Mouse (Mus musculus) brown adipose tissue, adult 24 weeks (tissue): ENCODE data around the gene Nedd9. TPM values are rescaled to one million over a fixed set of nuclear protein-coding genes. Genes with fewer than 3 reads are reported as not detected.
A peak's percentile ranks its signal among the peaks of the same experiment; 100 is the strongest.

Experiments used
- H3K27ac ChIP-seq: fragments of 200-500 bp; replicated peaks from 2 replicates; pipeline ENCODE4 v1.5.1; 2012; ENCODE audit warnings: low read depth, mild to moderate bottlenecking, low read length
- H3K4me1 ChIP-seq: fragments of 200-500 bp; 2 replicates; pipeline ENCODE4 v1.6.1; 2012; ENCODE audit warnings: low read length, mixed read lengths; ENCODE audit not compliant: control insufficient read depth, insufficient read depth, insufficient read length
- H3K4me3 ChIP-seq: fragments of 200-500 bp; 2 replicates; pipeline ENCODE4 v1.5.1; 2012; ENCODE audit warnings: low read depth, mild to moderate bottlenecking, low read length, moderate library complexity; ENCODE audit not compliant: insufficient read depth
- polyA plus RNA-seq: library from polyadenylated mRNA; stranded (reverse); fragments of >200 nt; gene quantifications from 2 replicates; pipeline ENCODE4 v1.2.4, GENCODE M21; 2012; ENCODE audit not compliant: missing spikeins, insufficient read depth, insufficient read length

Gene Nedd9
- polyA plus RNA-seq, 1 experiment, result 7.5 TPM

DNA sequence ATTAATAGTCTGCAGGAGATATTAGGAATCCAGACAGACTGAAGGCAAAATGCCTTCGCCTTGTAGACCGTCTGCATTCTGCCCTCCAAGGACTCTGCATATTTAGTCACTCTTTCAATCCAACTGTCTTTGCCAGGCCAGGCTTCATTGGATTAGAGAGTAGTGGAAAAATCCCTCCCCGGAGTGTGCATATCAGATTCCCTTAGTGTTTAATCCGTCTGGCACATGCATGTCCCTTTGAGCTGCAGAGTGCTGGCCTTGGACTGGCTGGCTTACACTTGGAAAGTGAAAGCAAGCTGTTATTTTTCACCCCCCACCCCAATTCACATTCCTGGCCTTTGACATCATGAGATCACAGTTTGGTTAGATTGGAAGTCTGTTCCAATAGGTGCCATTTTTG is 100.6 kb downstream of the Nedd9 start:
- Histone ChIP-seq H3K4me1 (0 out of 2 replicates have a peak, but pooled peaks cover 3% of the 10 kb centered on the region), H3K27ac (no peak overlapping the region), H3K4me3 (no peak overlapping the region)

DNA sequence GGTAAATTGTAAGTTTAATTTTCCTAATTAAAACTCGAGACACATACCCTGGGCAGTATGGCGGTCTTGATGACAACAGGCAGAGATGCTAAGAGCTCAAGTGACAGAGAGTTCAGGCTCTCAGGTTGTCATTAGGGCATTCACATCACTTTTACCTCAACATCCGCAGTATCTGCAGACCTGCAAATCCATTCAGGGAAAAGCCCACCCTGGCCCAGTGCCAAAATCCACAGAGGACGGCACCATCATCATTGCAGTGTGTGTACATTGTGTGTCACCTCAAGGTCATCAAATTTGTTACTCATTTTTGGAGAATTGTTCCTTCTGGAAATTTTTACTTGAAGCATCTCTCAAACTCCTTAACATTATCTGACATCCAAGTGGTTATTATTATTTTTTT is 102.3 kb downstream of the Nedd9 start:
- no peak overlapping the region for H3K27ac ChIP-seq
- no peak overlapping the region for H3K4me3 ChIP-seq
- peaks cover 5% of the 10 kb centered on the region; the same call in 1 of the 2 replicates for H3K4me1 ChIP-seq

DNA sequence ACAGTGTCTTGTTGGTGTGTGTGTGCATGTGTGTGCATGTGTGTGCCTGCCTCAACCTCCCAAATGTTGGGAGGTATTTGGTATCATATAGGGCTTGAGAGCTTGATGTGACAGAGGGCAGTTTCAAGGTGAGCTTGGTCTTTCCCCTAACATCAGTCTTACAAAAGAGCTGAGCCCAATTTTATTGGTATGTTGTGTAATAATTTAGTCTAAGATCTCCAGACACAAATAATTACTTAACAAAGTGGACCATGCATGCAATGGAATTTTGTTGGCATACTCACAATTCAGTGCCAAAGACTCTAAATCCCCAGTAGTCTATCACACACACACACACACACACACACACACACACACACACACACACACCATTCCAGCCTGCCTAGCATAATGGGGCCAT is 104.5 kb downstream of the Nedd9 start:
- H3K4me3 ChIP-seq, result no peak overlapping the region
- peaks cover 5% of the 10 kb centered on the region; the same call in 1 of the 2 replicates for H3K4me1 ChIP-seq
- H3K27ac ChIP-seq, result no peak overlapping the region

DNA sequence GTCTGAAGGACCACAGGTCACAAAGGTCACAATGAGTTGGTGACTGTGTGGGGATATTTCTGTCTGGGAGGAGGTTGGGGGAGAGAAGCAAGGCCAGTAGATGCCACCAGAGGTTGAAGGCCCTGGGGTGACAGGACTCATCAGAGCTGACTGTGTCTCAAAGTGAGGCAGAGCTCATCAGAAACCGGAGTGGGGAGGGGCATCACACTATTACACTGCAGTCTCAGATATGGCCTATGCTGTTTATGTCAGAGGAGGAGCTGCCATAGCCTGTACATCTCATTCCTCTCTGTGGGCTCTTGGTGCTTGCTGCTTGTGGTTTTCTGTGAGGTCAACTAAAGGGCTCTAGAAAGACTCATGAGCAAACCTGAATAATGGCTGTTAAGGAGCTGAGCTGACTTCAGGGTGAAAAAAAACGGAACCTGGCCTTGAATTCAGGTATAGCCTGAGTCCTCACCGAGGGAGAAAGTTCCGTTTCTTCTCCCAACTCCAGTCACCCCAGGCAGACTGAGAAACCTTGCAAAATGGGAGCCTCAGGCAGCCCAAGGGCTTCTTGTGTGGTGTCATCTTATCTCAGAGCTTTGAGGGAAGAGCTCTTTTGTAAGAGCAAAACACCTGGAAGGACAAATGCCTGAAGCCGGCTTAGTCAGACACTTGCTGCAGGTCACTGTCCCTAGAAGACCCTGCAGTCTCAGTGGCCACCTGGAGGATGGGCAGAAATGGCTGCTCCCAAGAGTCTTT is 105.2 kb downstream of the Nedd9 start:
- Histone ChIP-seq H3K4me1 (peaks cover 5% of the 10 kb centered on the region; the same call in 1 of the 2 replicates), H3K27ac (no peak overlapping the region), H3K4me3 (no peak overlapping the region)

DNA sequence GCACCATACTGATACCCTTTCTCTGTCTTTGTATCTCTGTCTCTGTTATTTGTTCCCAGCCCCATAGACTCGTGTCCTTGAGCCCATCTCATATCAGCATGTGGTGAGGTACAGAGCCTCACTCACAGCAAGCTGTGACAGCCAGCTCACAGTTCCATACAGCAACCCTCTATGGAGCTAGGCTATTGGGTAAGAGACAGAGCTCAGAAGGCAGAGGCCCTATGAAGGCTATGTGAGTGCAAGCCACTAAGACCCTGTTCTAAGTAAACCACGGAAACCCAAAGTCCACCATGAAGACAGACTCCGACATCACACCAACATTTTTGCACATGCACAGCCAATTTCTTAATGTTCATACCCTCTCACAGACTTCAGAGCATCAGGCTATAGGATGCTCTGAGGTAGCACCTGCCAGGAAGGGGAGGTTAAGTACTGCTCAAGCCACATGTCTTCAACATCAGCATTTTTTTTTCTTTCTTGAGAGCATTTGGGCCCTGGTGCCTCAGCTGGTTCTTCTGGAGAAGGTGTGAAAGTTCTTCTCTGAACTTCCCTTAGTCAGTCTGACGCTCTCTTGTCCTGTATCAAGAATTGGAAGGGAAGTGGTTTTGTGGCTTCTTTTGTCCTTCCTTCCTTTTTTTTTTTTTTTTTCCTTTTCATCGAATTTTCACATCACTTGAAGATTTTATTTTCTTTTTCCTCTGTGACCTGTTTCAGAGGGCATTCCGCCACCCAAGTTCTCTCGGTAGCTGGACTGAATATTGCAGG is 105.9 kb downstream of the Nedd9 start:
- Histone ChIP-seq H3K27ac (no peak overlapping the region), H3K4me1 (peaks cover 2% of the 10 kb centered on the region; the same call in 1 of the 2 replicates), H3K4me3 (no peak overlapping the region)

DNA sequence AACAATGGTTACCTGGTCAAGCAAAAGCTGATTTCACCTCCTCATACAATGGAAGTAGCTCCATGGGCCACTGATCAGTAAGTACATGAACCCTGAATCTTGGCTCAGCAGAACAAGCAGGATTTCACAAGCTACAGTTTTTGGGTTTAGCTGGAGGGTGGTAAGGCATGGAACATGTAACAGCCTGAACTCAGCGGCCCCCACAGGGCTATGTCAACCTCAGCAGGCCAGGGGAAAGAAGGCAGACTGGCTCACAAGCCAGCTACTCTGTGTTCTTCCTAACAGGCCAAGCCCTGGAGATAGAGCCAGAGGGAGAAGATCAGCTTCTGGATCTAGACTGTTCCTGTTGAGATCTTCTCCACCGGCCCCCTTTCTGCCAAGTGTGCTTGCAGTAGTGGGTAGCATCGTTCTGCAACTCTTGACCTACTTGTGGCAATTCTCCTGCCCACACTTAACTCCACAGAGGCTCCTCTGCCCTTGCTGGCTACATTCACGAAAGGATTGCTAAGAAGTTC is 107.2 kb downstream of the Nedd9 start:
- no peak overlapping the region for H3K27ac ChIP-seq
- H3K4me1 ChIP-seq, result peaks cover 2% of the 10 kb centered on the region; the same call in 1 of the 2 replicates

DNA sequence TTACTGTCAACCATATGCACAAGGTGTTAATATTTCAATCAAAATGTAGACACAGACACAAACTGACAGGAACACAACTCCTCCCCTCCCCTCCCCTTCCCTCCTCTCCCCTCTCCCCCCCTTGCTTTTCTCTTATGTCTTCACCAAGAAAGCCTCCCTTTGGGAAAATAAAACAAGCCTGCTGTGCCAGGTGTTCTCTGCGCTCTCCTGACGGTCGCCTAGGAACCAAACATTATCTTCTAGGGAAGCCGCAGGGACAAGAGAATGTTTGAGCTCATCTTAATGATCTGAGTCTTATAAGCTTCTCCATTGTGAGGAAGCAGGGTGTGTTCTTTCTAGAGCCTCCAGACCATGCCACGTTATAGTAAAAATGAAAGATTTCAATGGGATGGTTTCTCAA is 108.7 kb downstream of the Nedd9 start:
- H3K27ac ChIP-seq, result no peak overlapping the region
- no peak overlapping the region for H3K4me3 ChIP-seq
- H3K4me1 ChIP-seq, result peaks cover 2% of the 10 kb centered on the region; the same call in 1 of the 2 replicates

More for the DNA sequence above, 107.2 kb downstream of the Nedd9 start:
- H3K4me3 ChIP-seq, result no peak overlapping the region

DNA sequence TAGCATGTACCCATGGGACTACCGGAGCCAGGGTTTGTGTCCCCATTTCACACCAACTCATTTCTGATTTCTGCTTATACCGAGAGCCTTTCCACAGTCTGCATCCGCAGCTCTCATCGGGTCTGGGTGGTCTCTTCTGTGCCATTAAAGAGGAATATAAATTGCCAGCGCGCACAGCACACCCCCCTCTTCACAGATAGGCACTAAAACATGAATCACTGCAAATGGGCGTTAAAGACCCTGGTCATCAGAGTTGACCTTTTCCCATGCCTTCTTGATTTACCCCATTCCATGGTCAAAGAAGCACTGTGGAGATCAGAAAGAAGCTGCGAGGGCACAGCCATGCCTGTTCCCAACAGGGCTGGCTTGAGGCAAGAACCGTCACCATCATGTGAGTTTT is 109.3 kb downstream of the Nedd9 start:
- H3K4me3 ChIP-seq, result no peak overlapping the region
- no peak overlapping the region for H3K27ac ChIP-seq
- peaks cover 6% of the 10 kb centered on the region; the same call in 1 of the 2 replicates for H3K4me1 ChIP-seq

DNA sequence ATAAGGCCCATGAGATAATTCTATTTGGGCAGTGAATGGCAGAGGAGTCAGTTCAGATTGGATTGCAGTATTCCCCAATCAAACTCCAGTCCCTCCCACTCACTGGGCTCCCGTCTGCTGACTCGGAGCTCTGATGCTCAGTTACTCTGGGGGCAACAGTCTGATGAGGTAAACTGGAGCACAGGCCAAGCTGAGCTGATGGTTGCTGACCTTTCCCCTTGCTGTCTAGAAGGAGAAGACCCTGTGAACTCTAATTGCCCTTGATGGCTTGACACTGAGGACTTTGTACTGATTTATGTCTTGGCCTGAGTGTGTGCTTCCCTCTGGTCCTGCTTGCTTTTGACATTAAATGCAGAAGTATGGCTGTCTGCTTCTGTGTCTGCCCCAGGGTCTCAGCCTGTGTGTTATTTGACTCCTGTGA is 110.1 kb downstream of the Nedd9 start:
- H3K4me1 ChIP-seq, result peaks cover 8% of the 10 kb centered on the region; the same call in 1 of the 2 replicates
- H3K27ac ChIP-seq, result no peak overlapping the region
- H3K4me3 ChIP-seq, result no peak overlapping the region

DNA sequence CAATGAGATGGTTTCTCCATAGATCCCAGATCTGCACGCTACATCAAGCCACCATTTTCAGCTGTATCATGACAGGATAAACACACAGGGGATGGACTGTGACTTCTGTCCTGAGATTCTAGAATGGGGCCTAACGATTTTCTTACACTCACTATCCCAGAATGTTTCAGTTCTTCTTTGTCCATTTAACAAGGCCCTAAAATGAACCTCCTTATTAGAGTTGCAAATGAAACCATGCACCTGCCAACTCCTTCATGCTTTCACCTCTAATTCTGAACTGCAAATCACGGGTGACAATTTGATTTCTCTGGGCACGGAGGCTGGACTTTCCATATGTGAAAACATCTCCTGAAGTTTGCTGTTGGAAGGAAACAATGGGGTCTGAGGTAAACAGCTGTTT is 111.1 kb downstream of the Nedd9 start:
- H3K27ac ChIP-seq, result no peak overlapping the region
- H3K4me3 ChIP-seq, result no peak overlapping the region
- H3K4me1 ChIP-seq, result peaks cover 8% of the 10 kb centered on the region; the same call in 1 of the 2 replicates

DNA sequence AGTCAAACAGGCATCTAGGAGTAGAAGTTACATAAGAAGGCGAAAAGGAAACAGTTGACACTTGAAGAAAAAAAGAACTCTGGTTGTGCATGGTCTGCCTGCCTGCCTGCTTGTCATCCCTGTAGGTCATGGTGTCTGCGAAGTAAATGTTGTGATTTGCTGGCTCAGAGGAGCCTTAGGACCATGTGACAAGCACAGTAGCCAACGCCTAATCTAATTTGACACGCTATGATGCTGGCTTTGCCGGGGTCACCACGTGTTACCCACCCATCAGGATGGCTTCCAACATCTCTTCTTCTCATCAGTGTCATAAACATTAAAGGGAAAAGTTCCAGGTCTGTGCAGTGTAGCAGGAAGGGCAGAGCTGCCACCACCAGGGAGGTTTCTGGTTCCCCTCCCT is 111.5 kb downstream of the Nedd9 start:
- no peak overlapping the region for H3K27ac ChIP-seq

DNA sequence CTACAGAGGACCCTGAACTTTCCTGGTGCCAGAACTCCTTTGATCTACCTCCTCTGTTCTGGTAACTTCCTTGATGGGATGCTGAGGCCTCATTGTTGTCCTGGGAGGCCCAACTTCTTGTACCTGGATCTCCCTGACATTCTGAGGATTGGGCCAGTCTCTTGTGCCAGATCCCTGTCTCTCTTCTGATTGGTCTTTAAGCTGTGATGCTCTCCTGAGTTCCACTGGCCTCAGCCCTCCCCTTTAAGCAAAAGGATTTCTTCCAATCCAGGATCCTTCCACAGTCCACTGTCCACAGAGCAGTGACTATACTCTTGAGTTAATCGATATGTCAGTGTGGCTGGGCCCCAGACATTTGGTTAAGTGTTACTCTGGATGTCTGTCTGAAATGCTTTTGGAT is 112.3 kb downstream of the Nedd9 start:
- H3K4me1 ChIP-seq, result peaks cover 6% of the 10 kb centered on the region; the same call in 1 of the 2 replicates
- H3K4me3 ChIP-seq, result no peak overlapping the region
- H3K27ac ChIP-seq, result no peak overlapping the region

More for the DNA sequence above, 111.5 kb downstream of the Nedd9 start:
- peaks cover 8% of the 10 kb centered on the region; the same call in 1 of the 2 replicates for H3K4me1 ChIP-seq
- H3K4me3 ChIP-seq, result no peak overlapping the region

DNA sequence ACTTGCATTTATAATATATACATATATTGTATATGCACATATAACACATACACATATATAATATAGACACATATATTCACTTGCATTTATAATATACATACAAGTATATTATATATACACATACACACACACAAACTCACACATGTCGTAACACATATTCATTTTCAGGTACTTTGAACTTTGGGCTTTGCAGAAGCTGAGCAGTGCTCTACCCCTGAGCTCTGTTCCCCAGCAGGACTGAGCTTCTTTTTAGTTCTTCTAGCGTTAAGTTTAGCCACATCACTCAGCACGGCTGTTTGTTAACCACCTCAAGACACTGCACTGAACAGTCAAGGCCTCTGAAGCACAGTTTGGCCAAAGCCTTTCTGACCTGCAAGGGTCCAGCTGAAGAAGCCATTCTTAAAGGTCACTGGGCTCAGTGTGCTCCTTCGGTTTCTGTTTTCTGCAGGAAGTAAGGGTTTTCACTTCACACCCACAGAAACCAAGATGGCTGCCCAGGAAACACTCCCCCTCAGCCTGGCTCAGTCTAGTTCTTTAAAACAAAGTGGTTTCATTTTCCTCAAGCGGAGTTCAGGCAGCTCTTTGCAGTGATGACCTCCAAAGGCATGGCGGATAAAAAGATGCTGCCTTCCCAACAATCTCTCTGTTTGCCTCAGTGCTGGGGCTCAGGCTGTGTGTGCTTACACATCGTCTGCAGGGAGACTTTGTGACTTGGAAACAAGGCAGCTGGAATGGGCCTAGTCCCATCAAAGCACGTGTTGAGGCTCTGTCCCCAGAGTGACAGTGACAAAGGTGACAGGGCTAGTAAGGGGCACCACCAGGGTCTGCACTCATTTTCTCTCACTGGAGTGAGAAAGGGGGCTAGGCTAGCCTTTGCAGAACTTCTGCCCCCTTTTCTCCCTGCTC is 114.4 kb downstream of the Nedd9 start:
- Histone ChIP-seq H3K4me3 (no peak overlapping the region), H3K27ac (peak overlapping the region; percentile 27), H3K4me1 (peaks cover 6% of the 10 kb centered on the region; the same call in 1 of the 2 replicates)

DNA sequence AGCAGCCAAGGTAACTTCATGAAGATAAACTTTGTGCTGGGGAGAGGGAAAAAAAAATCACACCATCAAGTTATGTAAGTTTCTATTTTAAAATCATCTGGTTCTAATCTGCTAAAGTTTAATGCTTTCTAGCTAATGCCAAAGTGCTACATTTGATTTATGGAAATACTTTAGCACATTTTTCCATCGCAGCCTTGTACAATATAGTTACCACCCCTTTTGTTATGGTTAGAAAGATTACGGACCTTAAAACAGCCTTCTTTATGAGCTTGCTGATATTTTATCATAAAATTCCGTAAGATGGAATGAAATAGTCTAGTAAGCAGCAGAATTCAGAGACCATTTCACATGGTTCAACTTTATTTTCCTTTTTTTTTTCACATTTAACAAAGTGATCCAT is 115.6 kb downstream of the Nedd9 start:
- Histone ChIP-seq H3K27ac (no peak overlapping the region), H3K4me3 (no peak overlapping the region)

More for the DNA sequence above, 115.6 kb downstream of the Nedd9 start:
- H3K4me1 ChIP-seq, result peaks cover 6% of the 10 kb centered on the region; the same call in 1 of the 2 replicates
